13 mouse cellular contexts compared by ENCODE assay signal in genomic region chr13:31803166-31804093, GRCm38 (mm10). TPM values are rescaled to one million over a fixed set of nuclear protein-coding genes. Genes with fewer than 3 reads are reported as not detected.
DNase-seq lines count a peak whose midpoint lies in the region; ATAC-seq and TF ChIP-seq lines count a peak whose summit lies in the region.
"Had no signal": no experiment of that assay in that cellular context is flagged by ENCODE, and none has a peak within 500 bp of the region (broad histone marks: within the 10 kb centered on the region; RNA-seq: fewer than 3 reads in every experiment).

No protein-coding gene starts in this region.

- H3K4me2 ChIP-seq in heart, postnatal 0 days (ENCODE audit: low read depth, low read length), result peak overlapping the region; percentile 9; the same call in 1 of the 2 replicates

- H3K36me3 ChIP-seq in heart, postnatal 0 days (replicated peaks; ENCODE audit: control insufficient read depth, insufficient read depth, low read length), result no peaks in the 10 kb centered on the region
- no peaks in the 10 kb centered on the region for H3K36me3 ChIP-seq in ES-E14 (ENCODE audit: control insufficient read depth, insufficient read depth, low read length, poor library complexity, severe bottlenecking)

- intact Hi-C loops in heart, postnatal 36 days (cut with DNase I), result loop anchor here (5.0 kb wide), 2 partner anchors 799 to 859 kb away; no protein-coding TSS in a partner anchor

- H3K27me3 ChIP-seq in heart, postnatal 0 days (ENCODE audit: control insufficient read depth, insufficient read depth, low read length), result peaks cover 92% of the 10 kb centered on the region

- TF ChIP-seq EP300 in heart, postnatal 0 days (IDR thresholded peaks at IDR 0.05; ENCODE audit: low read depth), result no peak

- ATAC-seq in heart, postnatal 0 days (ENCODE audit: insufficient read depth, low read depth), result no peak

- no peaks in the 10 kb centered on the region for H3K9me3 ChIP-seq in heart, postnatal 0 days (replicated peaks; ENCODE audit: control insufficient read depth, low read length)
- no peaks in the 10 kb centered on the region for H3K9me3 ChIP-seq in ES-E14 (ENCODE audit: control insufficient read depth, insufficient read depth, low read depth, low read length)

- no peak overlapping the region for H3K4me3 ChIP-seq in heart, postnatal 0 days (ENCODE audit: low read depth, low read length)
- no peak overlapping the region for H3K4me3 ChIP-seq in ES-E14 (ENCODE audit: insufficient read depth in 1 of 2, low read depth in 1 of 2, low read length in 2 of 2, poor library complexity in 1 of 2, severe bottlenecking in 1 of 2)

- TF ChIP-seq CTCF in heart, postnatal 0 days (IDR thresholded peaks at IDR 0.05; ENCODE audit: low read depth), result no peak

- H3K9ac ChIP-seq in heart, postnatal 0 days (replicated peaks; ENCODE audit: low read depth, low read length), result no peak overlapping the region
- no peak overlapping the region for H3K9ac ChIP-seq in ES-E14 (ENCODE audit: insufficient read depth, low read depth, low read length, poor library complexity, severe bottlenecking)
- H3K9ac ChIP-seq: liver, embryonic 14.5 days had no signal

- no peak for DNase-seq in heart, postnatal 0 days (ENCODE audit: low spot score)
- no peak for DNase-seq in heart, postnatal 36 days
- no peak for DNase-seq in ES-E14 (ENCODE audit: low read depth, low spot score)
- DNase-seq in embryo, embryonic 10.5 days (ENCODE audit: low spot score), result peak; percentile 68
- DNase-seq in induced T-regulatory cell, adult 2 months (ENCODE audit: low read depth), result peak; percentile 20
- DNase-seq in spleen, adult 12 weeks (ENCODE audit: low spot score), result no peak
- DNase-seq in right cerebral cortex, postnatal 10 days (ENCODE audit: low spot score in 2 of 2), result no peak
- DNase-seq: adrenal gland, postnatal 10 days; cerebellum, adult 9-11 months; right cerebral cortex, postnatal 14 days had no signal

- H3K27ac ChIP-seq in heart, postnatal 0 days (ENCODE audit: low read depth), result no peak overlapping the region
- H3K27ac ChIP-seq in ES-E14 (ENCODE audit: insufficient read depth, low read depth, low read length, poor library complexity, severe bottlenecking), result no peak overlapping the region
- H3K27ac ChIP-seq: liver, embryonic 14.5 days had no signal

- in situ Hi-C loops in ES-E14 (cut with MboI; ENCODE audit: low sequenced_read_pairs in 2 of 2, unreplicated experiment in 2 of 2), result loop anchor here in 1 of 2 experiments (25.0 kb wide), 1 partner anchor 409 kb away; no protein-coding TSS in a partner anchor

- H3K4me1 ChIP-seq in heart, postnatal 0 days (ENCODE audit: control insufficient read depth, insufficient read depth), result peaks cover 3% of the 10 kb centered on the region
- H3K4me1 ChIP-seq in ES-E14 (ENCODE audit: control insufficient read depth in 2 of 2, insufficient read depth in 2 of 2, low read length in 2 of 2, poor library complexity in 1 of 2), result peaks cover 0 to 2% of the 10 kb centered on the region in 2 experiments; a peak in 1 of 4 replicates

- WGBS in heart, postnatal 0 days, result 11% methylated on average over 30 of the region's 31 CpGs

TF ChIP-seq in ES-E14, 5 proteins besides CTCF, POLR2A, EP300 and RAD21:
- TF ChIP-seq ZNF384 (IDR thresholded peaks at IDR 0.05; ENCODE audit: low read depth, low read length) (peak; percentile 91), CHD2 (IDR thresholded peaks at IDR 0.05; ENCODE audit: low read depth, low read length) (no peak)

RNA-seq across cellular contexts. Expression of gene Foxc1, which starts 3.0 kb away (rescaled TPM):
- total RNA-seq in heart, postnatal 0 days (2014; rRNA removed; ENCODE audit: low replicate concordance), result 20.0 and 22.6 TPM in 2 replicates
- polyA plus RNA-seq in heart, postnatal 0 days (2015; fragmentation: Nextera tagmentation; extraction: Ambion mirVana), result 1.5 and 1.6 TPM in 2 replicates
- 1 to 10 TPM; 5.0 to 5.1 TPM for total RNA-seq in heart, postnatal 36 days (2021)
- 0.42 and 1.2 TPM in 2 replicates for total RNA-seq in ES-E14 (2012; rRNA removed)
- total RNA-seq: megakaryocyte-erythroid progenitor cell, adult 5-6 weeks; MEL had no signal

Comparison
In these comparisons a context has a peak if more than half of its experiments do, and no peak if none do; other contexts are left out.
1. DNase-seq: peak in embryo, embryonic 10.5 days (single experiment) and induced T-regulatory cell, adult 2 months (single experiment); none in heart, postnatal 0 days (single experiment), heart, postnatal 36 days (0 of 2), ES-E14 (single experiment), spleen, adult 12 weeks (single experiment) and right cerebral cortex, postnatal 10 days (0 of 2).